Mouse (Mus musculus) frontal cortex, postnatal 25 days (tissue): Measurements from ENCODE around the gene Mllt3.

Experiments used
- DNase-seq, 2 experiments: peaks; one replicate each; pipeline ENCODE4 v3.0.0; 2022; ENCODE audit warnings: low spot score in 2 of 2

The Mllt3 gene

DNA sequence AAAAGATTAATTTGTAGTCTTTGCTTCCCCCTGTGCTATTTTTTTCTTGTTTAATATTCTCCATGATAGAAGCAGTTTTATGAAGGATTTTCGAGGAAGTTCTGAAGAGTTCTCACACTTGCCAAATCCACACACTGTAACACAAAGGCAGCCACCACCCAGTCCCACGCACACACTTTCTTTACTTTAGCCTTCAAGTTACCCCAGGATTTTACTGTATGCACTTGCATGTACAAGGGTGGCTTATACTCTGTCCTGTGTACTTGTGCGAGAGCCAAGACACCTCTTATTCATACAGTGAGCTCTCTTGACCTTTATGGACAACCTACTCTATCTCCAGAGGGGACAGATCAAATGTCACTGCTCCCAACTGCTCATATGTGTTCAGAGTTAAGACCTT lies 209.5 kb downstream of the Mllt3 start:
- no peak for DNase-seq

DNA sequence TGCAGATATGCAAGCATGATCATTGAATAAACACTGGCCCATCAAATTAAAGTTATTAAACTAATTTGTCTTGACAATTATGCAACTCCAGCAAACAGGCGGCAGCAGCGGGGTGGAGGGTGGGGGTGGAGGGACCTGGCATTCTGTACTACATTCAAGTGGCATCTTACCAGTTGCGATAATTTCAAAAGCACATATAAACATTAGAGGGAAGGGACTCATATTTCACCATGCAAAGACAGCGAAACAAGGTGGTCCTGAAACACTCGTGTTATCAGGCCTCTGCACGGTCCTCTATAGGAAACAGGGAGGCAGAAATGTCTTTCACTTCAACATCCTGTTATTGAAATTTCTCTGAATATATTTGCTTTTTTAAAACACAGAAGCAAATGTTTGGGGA lies 210.0 kb downstream of the Mllt3 start:
- no peak for DNase-seq

DNA sequence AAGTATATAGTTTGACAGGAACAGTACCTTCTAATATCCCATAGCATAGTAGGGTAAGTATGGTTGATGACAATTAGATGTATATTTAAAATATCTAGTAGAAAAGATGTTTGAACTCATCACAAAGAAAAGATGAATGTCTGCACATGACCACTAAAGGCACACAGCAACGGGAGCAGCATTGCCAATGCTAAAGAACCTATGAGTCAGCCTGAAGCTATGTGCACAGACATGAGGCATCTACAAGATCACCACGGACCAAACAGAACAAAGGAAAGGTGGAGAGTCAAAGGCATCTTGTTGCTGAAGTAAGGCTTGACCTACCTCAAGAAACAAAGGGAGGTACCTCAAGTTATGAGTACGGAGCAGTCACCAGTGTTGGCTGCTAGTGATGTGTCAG lies 212.3 kb downstream of the Mllt3 start:
- DNase-seq, result no peak

DNA sequence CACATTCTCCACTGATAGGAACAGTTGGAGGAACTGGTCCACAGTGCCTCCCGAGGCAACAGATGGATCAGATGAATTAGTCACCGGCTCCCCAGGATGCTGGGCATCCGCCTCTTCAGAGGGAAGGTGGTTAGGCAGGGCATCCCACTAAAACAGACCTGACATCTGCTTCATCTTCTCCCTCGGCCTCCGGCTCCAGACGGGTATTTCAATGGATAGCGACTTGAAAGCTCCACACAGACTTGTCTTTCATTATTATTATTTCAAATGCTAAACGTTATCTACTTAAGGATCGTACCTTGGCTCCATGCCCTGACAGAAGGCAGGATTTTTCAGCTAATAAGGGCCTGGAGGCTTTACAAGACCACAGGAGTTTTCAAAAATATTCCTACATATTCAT lies 214.0 kb downstream of the Mllt3 start:
- no peak for DNase-seq

DNA sequence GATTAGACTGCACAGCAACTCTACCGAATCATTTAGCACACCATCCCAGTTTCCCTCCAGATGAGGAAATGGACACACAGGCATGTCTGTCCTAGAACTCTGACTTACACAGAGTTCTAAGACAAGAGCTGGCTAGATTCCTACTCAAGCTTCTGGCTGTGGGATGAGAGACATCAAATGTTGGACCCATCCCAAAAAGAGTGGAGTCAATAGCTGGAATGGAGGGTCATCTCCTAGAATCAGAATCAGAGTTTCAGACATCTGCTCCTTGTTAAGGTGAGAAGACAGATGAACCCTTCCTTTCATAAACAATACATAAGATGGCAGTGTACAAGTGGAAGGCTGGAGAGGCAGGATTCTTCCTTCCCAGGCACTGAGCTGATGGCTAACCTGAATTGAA lies 214.9 kb downstream of the Mllt3 start:
- DNase-seq, result no peak

DNA sequence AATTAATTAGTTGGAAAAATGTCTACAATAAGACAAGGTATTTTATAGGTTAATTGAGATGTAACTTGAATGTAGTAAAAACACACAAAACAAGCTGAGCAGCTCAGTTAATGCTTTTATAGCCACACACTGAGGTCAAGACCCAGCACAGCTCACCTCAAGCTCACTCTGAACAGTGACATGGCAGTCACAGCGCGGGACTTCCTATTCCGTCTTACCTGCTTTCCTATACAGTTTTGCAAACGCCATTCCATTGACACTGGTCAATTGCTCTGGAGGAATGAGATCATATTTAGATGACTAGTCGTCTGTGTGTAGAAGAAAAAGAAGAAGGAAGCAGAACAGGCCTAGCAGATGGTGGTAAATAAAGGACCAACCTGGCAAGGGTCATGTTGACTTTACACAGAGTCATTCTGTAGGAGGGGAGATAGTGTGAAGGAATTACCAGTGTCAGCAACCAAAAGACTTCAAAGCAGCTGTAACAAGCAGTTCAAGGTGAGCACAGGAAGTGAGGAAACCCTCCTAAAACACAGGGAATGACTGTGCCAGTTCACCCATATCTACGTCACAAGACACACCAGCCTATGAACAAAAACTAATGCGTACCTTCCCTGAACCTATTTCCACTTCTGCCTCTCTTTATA lies 217.6 kb downstream of the Mllt3 start:
- DNase-seq, result no peak

DNA sequence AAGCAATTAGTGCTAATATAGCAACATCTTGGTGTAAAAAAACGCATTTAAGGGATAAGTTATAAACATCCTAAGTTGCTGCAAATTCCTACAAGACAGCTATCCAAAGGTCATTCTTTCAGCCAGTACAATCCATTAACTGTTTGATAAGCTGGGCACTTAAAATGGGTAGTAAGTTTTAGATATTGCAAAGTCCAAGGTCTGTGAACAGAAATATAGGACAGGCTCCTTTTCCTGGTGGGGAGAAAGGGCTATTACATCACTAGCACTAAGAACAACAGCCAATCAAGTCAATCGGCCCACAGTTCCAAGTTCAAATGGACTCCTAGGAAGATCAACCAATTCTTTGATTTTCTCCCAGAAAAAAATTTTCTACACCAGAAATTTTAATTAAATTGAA lies 221.3 kb downstream of the Mllt3 start:
- no peak for DNase-seq

DNA sequence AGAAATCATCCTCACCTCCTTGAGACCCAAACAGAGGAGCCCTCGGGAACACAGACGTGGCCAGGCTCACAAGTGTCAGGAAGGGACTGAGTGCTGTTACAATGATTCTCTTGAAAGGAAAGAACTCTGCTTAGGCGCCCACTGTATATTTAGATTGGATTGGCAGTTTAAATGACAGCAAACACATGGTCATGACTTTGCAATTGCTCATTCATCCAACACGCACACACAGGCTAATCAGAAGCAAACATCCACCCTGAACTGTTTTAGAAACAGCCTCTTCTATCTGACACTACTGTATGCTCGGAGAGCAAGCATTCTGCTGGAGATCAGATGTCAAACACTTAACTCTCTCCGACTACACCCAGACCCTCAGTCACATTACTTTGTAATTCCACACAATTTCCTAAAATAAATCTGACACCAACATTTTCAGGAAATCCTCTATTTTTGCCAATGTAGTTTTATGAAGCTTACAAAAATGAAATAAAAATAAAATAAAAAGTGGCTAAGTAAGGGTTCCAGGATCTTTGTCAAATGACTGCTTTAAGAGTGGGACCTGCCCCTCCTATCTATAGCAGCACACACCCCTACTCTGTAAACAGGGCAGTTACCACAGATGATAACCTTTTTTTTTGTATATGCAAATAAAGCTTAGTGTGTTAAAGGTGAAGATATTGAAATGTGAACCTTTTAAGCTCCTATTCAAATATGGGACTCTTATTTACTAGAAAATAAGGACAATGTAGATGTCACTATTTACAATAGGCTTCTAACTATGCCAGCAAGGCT lies 226.8 kb downstream of the Mllt3 start:
- DNase-seq, result no peak

DNA sequence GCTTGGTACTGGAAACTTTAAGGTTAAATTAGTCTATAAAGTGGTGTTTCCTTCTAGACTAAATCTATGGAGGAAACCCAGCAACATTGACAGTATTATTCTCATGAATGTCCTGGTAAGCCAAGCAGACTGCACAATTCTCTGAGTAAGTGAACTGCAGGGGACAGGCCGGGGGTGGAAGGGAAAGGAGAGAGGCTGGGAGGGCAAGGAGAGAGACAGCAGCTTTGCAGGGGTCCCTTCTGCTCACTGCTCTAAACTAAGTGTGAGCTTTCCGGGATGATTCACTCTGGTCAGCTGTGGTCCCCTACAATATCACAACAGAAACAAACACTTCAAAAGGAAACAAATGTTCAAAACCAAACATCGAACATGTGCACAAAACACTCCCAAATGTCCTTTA lies 228.6 kb downstream of the Mllt3 start:
- no peak for DNase-seq

DNA sequence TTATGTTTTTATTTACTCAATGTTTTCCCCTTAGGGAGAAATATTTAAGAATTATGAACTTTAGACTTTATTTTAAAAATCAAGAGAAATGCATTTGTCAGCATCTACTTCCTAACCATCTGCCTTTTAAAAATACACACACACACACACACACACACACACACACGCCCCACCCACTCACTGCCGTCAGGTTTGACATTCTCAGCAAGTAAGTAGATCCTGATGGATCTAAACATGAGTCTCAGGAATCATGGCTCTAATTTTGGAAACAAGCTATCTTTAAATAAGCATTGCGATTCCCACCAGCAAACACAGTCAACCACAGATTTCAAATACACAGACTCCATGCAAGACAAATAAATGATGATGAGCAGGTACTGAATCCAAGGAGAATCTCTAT lies 229.9 kb downstream of the Mllt3 start:
- DNase-seq, result no peak

DNA sequence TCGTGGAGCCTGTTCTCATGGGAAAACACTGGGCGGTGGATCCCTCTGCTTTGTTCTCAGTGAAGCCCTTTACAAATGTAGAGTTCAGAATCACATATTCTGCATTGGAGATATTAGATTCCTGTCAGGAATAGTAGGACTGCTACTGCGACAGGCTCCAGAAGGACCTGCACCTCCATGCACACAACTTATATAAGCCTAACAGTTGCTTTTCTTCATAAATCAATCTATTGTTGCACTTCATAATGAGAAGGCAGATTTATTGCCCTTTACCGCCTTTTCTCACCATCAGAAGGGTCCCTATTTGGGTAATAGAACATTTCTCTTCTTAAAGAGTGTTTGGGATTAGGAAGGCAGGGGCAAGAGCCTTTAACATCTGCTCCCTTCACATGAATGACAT lies 231.0 kb downstream of the Mllt3 start:
- DNase-seq, result no peak

DNA sequence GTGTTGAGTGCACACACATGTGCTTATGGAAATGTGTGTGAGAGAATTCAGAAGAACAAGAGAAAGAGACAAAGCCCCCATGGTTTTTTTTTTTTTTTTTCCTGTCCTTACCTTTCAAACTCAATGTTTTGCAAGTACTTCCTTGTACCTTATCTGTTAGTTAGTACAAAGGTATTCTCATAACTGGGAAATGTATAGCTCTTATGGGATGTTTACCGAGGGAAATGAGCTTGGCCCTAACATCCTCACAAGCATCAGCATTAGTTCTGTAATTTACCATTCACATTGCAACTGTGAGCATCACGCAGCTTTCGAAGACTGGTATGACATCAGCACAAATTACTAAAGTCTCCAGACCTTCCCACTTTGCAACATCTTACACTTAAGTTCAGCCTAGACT lies 231.8 kb downstream of the Mllt3 start:
- DNase-seq, result no peak

DNA sequence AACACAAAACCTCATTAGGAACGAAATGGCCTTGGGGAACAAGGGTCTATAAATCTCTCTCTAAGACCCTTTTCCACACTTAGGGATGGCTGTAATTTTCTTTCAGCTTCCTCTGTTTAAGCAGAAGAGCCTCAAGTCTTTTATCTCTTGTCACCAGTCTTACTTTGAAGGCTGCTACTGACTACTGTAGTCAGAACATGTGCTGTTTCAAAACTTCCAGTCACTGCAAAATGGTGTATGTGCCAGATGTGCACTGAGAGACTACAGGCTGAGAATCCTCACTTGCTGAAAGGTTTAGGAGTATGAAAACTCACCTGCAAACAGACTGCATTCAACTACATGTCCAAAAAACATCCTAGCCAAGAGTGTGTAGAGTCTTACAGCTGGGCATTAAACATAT lies 232.9 kb downstream of the Mllt3 start:
- no peak for DNase-seq

DNA sequence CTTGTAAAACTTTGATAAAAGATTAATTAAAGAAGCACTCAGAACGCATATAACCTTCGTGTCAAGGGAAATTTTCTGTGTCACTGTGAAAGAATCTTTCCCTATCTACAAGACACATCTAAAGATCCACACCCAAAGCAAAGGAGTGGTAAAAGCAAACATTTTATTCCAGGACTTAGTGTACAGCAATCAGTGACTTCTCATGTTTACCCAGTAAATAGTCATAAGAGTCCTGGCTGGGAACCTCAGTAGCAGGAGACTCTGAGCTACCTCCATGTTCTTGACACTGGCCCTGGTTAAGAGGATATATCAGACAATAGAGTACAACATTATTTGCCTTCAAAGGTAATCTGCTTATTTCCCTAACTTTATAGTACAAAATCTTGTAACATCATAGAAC lies 233.7 kb downstream of the Mllt3 start:
- DNase-seq, result no peak

DNA sequence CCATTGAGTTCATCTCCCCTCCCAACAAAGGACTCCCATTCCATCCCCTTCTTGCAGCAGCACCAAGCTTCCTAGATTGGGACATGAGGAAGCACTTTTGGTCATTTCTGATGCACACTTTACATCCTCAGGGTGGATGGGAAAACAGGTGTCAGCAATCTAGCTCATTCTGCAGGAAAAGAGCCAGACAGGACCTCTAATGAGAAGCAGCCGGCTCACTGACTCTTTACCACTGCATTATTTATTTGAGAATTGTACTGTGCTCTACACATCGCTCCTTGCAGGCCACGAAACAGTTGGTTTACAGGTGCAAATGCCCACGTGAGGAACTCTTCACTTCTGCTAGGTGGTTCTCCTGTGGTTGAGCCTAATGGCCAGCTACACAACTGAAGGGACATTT lies 237.9 kb downstream of the Mllt3 start:
- DNase-seq, result no peak

DNA sequence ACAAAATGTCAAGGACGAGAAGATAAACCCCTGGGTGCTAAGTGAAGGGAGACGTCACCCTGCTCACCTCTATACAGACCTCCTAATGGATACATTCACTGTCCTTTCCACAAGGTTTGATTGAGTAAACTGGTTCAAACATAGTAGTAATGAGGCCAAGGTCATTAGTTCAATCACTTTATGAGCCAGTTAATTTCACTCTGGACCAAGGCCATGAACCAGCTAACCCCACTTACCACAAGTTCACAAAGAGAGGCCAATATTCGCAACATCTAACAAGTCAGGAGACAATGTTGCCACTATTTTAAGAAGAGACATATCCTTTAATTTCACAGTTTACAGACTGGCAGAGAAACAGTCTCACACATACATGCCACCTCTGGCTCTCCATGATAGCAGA lies 238.9 kb downstream of the Mllt3 start:
- DNase-seq, result no peak

DNA sequence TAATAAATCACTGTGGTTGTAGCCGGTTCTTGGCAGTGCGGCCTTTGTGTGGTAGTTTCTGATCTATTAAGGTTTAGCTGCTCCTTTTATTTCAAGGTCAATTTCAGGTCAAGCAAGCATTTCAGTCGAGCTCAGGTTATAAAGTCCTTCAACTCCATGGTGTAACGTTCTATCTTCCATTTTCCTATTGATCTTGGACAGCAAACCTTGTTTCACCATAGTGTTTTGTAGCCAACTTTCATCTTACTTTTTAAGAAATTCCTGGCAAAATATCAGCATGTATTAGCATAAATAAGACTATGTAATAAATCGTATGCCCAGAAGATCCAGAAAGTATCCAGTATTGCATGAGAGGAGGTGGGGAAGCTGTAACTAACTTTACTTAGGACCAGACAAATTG lies 240.7 kb downstream of the Mllt3 start:
- DNase-seq, result no peak

DNA sequence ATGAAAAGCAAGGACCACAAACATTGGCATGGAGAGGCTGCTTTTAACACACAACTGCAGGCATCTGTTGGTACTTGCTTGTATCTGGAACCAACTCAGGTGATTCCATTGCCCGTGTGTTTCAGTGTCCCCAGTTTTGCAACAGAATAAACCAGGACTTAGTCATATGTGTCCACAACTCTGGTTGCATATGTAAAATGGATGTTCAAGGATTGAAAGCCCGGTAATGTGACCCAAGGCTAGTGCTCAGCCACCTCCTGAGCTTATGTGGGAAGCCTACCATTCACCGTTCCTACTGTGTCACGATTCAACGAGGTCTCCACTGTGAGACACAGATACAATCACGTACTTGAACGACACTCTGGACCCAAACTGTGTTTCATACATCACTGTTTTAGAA lies 243.7 kb downstream of the Mllt3 start:
- DNase-seq, result no peak

DNA sequence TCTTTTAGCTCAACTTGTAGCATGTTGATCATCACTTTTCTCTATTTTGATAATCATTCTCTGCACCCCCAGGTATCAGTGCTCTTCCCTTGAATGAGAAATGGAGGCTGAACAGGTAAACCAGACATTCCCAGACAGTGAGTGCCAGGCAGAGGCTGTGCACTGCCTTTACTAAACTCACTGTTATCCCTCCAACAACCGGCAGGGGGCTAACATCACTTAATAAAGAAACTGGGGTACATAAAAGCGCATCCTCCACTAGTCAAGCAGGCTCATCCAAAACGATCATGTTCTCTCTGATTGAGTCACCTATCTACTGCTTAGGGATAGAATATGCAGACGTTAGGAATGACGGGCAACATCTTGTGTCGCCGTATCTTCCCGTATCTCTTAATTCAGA lies 244.5 kb downstream of the Mllt3 start:
- DNase-seq, result peak in 1 of 2 experiments; percentile 23

DNA sequence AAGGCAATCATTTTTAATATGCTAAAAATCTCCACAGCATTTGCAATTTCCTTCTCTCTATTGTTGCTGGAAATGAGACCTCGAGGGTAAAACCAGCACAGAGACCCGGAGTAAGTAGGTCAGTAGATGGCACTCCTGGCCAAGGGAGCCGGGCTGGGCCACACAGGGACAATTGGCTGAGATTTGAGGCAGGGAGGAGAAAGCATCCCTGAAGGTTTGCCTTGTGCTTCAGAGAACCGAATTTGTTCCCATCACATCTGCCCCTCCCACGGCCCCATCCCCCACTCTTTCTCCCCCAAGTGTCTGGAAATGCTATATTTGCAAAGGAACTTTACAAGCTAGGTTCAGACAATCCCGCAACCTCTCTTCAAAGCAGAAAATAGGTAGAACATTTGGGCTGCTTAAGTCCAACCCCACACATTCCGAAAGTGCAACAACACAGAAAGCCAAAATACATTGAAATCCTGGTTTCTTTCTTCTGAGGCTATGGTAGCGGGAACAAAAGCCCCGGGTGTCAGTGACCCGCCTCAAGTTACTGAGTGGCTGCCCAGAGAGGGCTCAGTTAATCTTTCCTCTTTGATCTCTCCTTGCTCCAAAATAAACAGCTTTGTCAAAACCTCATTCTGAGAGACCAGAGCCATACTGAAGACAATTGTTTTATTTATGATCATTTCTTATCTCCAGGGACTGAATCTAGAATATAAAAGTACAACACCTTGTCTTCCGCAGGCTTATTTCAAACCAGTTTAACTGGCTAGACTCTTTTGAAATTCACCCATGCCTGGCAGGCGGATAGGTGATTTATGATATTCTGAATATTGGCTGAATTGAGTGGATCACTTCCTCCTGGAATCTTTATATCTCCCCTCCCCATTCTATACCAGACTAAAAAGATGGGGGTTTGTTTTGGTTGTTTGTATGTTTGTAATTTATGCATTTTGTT lies 247.8 kb downstream of the Mllt3 start:
- DNase-seq, result peak; percentile 35 to 47

DNA sequence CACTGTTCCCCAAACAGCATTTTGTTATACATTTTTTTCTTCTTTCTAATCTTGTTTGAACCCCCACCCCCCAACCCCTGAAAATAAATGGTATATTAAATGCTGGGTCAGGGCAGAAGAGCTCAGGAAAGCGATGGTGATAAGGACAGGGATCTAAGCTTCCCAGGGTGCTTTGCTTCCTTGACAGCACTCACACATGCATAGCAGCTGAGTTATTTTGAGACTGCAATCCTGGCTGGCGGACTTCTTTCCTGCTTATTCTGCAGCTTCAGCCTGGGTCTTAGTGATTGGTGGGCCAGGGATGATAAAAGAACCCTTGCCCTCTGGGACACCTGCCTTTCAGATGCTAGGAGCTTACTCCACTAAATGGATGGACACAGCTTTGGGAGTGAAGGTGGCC lies 249.4 kb downstream of the Mllt3 start:
- DNase-seq, result no peak

DNA sequence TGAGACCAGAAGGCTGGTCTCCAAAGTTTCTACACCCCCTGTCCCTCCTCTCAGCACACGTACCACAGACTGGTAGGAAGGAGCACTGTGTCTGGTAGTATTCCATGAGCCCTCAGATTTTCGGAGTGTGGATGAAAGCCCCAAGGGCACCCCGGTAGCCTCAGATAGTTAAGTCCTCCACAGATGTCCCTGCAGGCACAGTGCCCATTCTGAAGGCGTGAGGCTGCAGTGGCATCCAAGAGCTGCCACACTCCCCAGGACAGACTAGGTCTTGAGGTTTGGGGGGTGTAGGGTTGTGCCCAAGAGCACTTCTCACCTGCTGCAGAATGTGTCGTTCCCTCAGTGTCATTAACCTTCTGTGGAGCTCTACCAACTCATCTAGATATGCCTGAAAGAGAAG lies 251.2 kb downstream of the Mllt3 start:
- DNase-seq, result no peak

DNA sequence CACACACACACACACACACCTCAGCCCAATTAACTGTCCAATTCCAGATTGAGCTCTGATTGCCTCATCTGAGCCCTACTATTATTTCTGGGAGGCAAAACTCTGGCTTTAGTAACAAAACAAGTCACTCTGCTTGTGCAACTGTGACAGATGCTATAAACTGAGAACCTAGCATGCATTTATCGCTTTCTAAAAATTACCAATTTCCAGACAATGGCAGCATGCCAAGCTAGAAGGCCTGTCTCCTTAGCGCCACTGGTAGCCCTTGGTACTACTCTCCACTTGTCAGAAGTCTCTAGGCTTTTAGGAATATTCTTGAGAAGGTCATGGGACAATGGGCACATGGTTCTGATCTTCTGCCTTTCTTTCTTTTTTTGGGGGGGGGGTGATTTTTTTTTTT lies 257.4 kb downstream of the Mllt3 start:
- DNase-seq, result no peak
